Mouse (Mus musculus) testis, adult 2 months (tissue): ENCODE measurements around the gene Npl.
"Not testable (repeated sequence)": the region's sequence is repeated elsewhere in the genome, so short reads cannot be mapped to it uniquely, and the experiment has no call there.

ENCODE experiments used
- CTCF ChIP-seq: fragments of 200-500 bp; IDR thresholded peaks from 2 replicates; pipeline ENCODE4 v1.5.1; 2012; ENCODE audit warnings: low read depth, mild to moderate bottlenecking, inconsistent platforms, low read length, moderate library complexity; ENCODE audit not compliant: control insufficient read depth, insufficient read depth, insufficient replicate concordance
- POLR2A ChIP-seq: fragments of 200-500 bp; IDR thresholded peaks from 2 replicates; pipeline ENCODE4 v1.6.1; 2012; ENCODE audit warnings: low read depth, mild to moderate bottlenecking, inconsistent platforms, low read length, moderate library complexity; ENCODE audit not compliant: control insufficient read depth

DNA sequence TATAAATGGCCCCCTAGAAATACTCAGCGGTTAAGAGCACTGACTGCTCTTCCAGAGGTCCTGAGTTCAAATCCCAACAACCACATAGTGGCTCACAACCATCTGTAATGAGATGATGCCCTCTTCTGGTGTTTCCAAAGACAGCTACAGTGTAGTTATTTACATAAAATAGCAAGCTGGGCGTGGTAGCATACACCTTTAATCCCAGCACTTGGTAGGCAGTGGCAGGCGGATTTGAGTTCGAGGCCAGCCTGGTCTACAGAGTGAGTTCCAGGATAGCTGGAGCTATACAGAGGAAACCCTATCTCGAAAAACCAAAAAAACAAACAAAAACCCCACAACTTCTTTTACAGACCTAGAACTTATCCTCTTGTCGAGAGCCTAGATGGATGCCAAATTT, 63.7 kb downstream of the Npl start:
- TF ChIP-seq POLR2A, CTCF: not testable (repeated sequence)
